Mouse (Mus musculus) stomach, embryonic 14.5 days (tissue): Measurements from ENCODE around the gene Slc9a3r1. TPM values are rescaled to one million over a fixed set of nuclear protein-coding genes. Genes with fewer than 3 reads are reported as not detected.

ENCODE experiments used
- ATAC-seq: fragments of 200-750 bp; cut with Nextera tagmentation; 2 replicates; pipeline ENCODE4 v1.8.0; 2017; ENCODE audit warnings: low read depth, moderate TSS enrichment; ENCODE audit not compliant: insufficient number of reproducible peaks, insufficient read depth, low FRiP score
- H3K27ac ChIP-seq: fragments of 300-500 bp; sonication (generic); 2 replicates; pipeline ENCODE4 v1.5.1; 2014; ENCODE audit warnings: mild to moderate bottlenecking, low read length, moderate library complexity, mixed read lengths
- H3K27me3 ChIP-seq: fragments of 300-500 bp; sonication (generic); 2 replicates; pipeline ENCODE4 v1.6.1; 2014; ENCODE audit warnings: low read length, control low read depth, mixed read lengths; ENCODE audit not compliant: control insufficient read depth, insufficient read depth
- H3K36me3 ChIP-seq: fragments of 300-500 bp; sonication (generic); 2 replicates; pipeline ENCODE4 v1.6.1; 2014; ENCODE audit warnings: mild to moderate bottlenecking, control low read depth, low read length, moderate library complexity, mixed read lengths; ENCODE audit not compliant: control insufficient read depth, insufficient read depth
- H3K4me1 ChIP-seq: fragments of 300-500 bp; sonication (generic); 2 replicates; pipeline ENCODE4 v1.6.1; 2014; ENCODE audit warnings: low read length, control low read depth, mixed read lengths; ENCODE audit not compliant: control insufficient read depth, insufficient read depth
- H3K4me2 ChIP-seq: fragments of 300-500 bp; sonication (generic); replicated peaks from 2 replicates; pipeline ENCODE4 v1.6.1; 2014; ENCODE audit warnings: low read depth, low read length, control low read depth
- H3K4me3 ChIP-seq: fragments of 300-500 bp; sonication (generic); 2 replicates; pipeline ENCODE4 v1.5.1; 2014; ENCODE audit warnings: low read depth, low read length, control low read depth
- H3K9ac ChIP-seq: fragments of 300-500 bp; sonication (generic); replicated peaks from 2 replicates; pipeline ENCODE4 v1.6.1; 2014; ENCODE audit warnings: low read depth, mild to moderate bottlenecking, control low read depth, low read length, moderate library complexity, mixed read lengths
- H3K9me3 ChIP-seq: fragments of 300-500 bp; sonication (generic); 2 replicates; pipeline ENCODE4 v1.6.1; 2016; ENCODE audit warnings: low read depth, low read length, control low read depth; ENCODE audit not compliant: control insufficient read depth
- WGBS: fragments of 180-500 bp; shearing (Covaris S2); extraction: QIAGEN DNeasy Blood & Tissue Kit; methylation state at CpG from one replicate; pipeline ENCODE4 v1.1.7; 2014; 5-methylcytosine and 5-hydroxymethylcytosine counted together
- polyA plus RNA-seq: library from polyadenylated mRNA; unstranded; fragments of >200 nt; fragmentation: Nextera tagmentation; extraction: Ambion mirVana; gene quantifications from 2 replicates; pipeline ENCODE4 v1.2.1, GENCODE M21; 2014

Slc9a3r1 gene
- polyA plus RNA-seq, 1 experiment from 2014 or later = 105 TPM

- no peak overlapping the region for H3K4me2 ChIP-seq
- no peak overlapping the region for H3K4me3 ChIP-seq
- ATAC-seq = no peak
- no peak overlapping the region for H3K27ac ChIP-seq
- no peaks in the 10 kb centered on the region for H3K36me3 ChIP-seq
- no peaks in the 10 kb centered on the region for H3K9me3 ChIP-seq
- no peaks in the 10 kb centered on the region for H3K27me3 ChIP-seq
- H3K4me1 ChIP-seq = 0 out of 2 replicates have a peak, but pooled peaks cover 4% of the 10 kb centered on the region
- no peak overlapping the region for H3K9ac ChIP-seq
- WGBS = 83% methylated on average over 4 of the region's 4 CpGs
Observed at GRCm38 (mm10) chr11:115147813-115148212, 15.3 kb upstream of the Slc9a3r1 start.

DNA sequence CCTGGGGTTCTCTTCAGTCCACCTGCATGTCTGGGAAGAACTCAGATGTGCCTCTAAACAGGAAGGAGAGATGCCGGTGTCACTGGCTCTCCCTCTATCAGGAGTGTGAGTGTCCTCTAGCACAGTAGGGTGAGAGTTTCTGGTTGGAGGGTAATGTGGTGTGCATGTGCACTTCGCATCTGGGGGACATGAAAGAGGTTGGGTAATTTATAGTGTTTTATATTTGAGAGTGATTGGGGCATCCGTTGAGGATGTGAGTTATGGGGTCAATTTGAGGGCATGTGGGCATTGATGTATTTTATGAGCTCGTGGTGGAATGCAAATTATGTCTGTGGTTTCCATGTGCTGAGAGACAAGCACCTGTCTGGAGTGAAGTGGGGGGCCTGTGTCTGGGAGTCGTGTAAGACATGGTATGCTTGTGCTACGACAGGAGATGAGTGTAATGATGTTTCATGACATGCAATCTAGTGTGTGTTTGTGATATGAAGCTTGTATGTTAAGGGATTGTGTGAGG is 12.3 kb upstream of the Slc9a3r1 start:
- WGBS = 50% methylated on average over 6 of the region's 6 CpGs
- H3K27ac ChIP-seq = no peak overlapping the region
- no peak overlapping the region for H3K9ac ChIP-seq
- H3K4me2 ChIP-seq = no peak overlapping the region
- H3K4me3 ChIP-seq = no peak overlapping the region
- H3K36me3 ChIP-seq = no peaks in the 10 kb centered on the region
- peaks cover 11% of the 10 kb centered on the region; the same call in 1 of the 2 replicates for H3K4me1 ChIP-seq
- H3K27me3 ChIP-seq = peaks cover 4% of the 10 kb centered on the region
- no peak for ATAC-seq
- H3K9me3 ChIP-seq = no peaks in the 10 kb centered on the region

DNA sequence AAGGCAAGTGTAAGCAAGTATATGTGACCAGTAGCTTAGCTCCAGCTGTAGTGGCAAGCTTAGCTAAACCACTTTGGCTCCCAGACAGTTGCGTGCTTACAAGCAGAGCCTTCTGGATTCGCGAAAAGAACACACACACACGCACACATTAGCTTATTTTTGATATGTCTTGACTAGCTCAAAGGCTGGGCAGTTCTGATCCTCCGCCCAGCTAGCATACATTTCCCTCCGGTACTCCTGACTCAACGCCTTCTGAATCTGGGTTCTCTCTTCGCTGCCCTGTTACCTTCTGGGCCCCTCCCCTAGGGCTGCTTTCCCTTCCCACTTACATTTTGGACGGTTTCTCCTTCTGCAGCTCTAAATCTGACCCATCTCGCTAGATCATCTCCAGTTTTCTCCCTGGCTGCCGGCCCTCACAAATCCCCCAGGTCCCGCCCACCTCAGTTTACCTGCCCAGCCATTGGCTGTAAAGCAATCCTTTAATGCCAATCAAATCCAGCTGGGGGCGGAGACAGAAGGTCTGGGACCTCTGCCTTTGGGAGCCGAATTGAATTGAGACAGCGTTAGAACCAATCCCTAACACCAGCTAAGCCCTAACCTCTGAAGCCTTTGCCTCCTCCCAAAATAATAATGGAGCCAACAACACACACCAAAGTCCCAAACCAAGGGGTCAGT is 11.2 kb upstream of the Slc9a3r1 start:
- Histone ChIP-seq H3K27ac (no peak overlapping the region), H3K36me3 (no peaks in the 10 kb centered on the region), H3K27me3 (peaks cover 4% of the 10 kb centered on the region), H3K9ac (no peak overlapping the region), H3K4me1 (peaks cover 11% of the 10 kb centered on the region; the same call in 1 of the 2 replicates), H3K4me3 (no peak overlapping the region; the same call in 1 of the 2 replicates), H3K9me3 (no peaks in the 10 kb centered on the region), H3K4me2 (peak overlapping the region; percentile 39)
- no peak for ATAC-seq
- WGBS = 5% methylated on average over 15 of the region's 15 CpGs

DNA sequence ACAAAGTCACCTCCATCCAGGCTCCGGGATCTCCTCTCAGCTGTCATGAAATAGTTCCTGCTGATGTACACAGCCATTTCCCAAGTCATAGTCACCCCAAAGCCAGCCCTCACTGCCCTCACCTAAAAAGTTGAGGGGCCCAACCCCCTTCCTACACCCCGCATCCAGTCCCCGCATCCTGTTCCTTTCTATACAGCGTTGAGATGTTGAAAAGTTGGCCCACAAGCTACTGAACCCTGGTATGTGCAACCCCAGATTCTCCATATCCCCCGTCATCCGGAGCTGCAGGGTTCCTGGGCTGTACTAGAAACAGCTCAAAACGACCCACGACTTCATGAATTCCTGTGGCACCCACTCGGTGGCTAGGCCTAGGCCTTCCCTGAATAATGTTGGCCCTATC is 10.1 kb upstream of the Slc9a3r1 start:
- Histone ChIP-seq H3K36me3 (no peaks in the 10 kb centered on the region), H3K9ac (no peak overlapping the region), H3K4me3 (no peak overlapping the region), H3K9me3 (no peaks in the 10 kb centered on the region), H3K27me3 (peaks cover 4% of the 10 kb centered on the region), H3K4me2 (no peak overlapping the region), H3K4me1 (peaks cover 14% of the 10 kb centered on the region), H3K27ac (no peak overlapping the region)
- WGBS = 77% methylated on average over 9 of the region's 9 CpGs
- ATAC-seq = no peak

DNA sequence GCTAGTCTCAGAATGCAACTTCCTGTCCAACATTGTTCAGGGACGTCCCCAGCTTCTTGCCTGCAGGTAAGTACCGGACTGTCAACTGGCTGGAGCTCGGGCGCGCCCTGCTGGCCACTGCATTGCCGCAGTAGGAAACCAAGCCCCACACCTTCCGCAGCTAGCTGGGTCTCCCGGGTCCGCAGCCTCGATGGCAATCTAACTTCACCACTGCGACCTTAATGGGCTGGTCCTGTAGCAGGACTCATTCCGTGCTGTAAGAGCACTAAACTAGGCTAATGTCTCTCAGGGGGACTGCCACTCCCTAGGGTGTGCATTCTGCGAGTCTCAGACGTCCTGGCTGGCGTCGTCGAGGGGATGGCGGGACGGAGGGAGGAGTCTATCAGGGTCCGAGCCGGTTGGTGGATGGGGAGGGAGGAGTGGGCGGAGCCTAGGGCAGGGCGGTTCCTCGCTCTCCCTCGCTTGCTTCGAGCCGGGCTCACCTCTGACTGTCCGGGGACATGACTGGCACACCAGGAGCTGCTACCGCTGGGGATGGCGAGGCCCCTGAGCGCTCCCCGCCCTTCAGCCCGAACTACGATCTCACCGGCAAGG is 9.3 kb upstream of the Slc9a3r1 start:
- peak overlapping the region; percentile 50 for H3K4me2 ChIP-seq
- H3K4me1 ChIP-seq = peaks cover 19% of the 10 kb centered on the region
- H3K4me3 ChIP-seq = peak overlapping the region; percentile 26
- peaks cover 4% of the 10 kb centered on the region for H3K27me3 ChIP-seq
- H3K27ac ChIP-seq = no peak overlapping the region
- no peaks in the 10 kb centered on the region for H3K36me3 ChIP-seq
- ATAC-seq = peak; percentile 74
- H3K9ac ChIP-seq = 0 out of 2 replicates have a peak overlapping the region, but pooled peaks have one; percentile 3
- no peaks in the 10 kb centered on the region for H3K9me3 ChIP-seq
- 1% methylated on average over 35 of the region's 35 CpGs for WGBS

DNA sequence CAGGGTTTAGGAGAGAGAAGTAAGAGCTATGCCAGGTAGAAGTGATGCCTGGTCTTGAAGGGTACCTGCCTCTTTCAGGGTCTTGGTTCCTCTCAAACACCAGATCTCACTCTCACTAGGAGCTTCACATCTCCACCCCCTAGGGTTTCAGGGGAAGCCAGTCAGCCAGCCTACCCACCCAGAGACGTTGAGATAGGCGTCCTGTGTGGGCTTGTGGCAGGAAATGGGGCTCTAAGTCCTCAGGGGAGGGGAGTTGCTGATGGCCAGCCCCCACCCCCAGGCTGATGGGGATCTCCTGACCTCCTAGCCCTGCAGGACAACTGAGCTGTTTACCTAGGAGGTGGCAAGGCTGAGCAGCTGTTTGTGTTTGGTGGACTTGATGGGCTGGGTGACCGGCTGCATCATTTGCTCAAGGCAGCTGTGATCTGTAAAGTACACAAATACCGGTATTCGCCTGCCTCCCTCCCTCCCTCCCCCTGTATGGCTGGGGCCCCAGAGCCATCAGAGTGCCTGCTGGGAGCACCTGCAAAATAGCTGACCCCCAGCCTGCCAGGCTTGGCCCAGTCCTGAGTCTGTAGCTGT is 8.0 kb upstream of the Slc9a3r1 start:
- H3K9ac ChIP-seq = no peak overlapping the region
- peaks cover 4% of the 10 kb centered on the region for H3K27me3 ChIP-seq
- H3K4me1 ChIP-seq = peaks cover 19% of the 10 kb centered on the region
- H3K27ac ChIP-seq = no peak overlapping the region
- no peak overlapping the region for H3K4me2 ChIP-seq
- H3K9me3 ChIP-seq = no peaks in the 10 kb centered on the region
- H3K36me3 ChIP-seq = no peaks in the 10 kb centered on the region
- ATAC-seq = no peak
- 5% methylated on average over 5 of the region's 5 CpGs for WGBS
- no peak overlapping the region for H3K4me3 ChIP-seq

- peaks cover 4% of the 10 kb centered on the region for H3K27me3 ChIP-seq
- H3K9me3 ChIP-seq = no peaks in the 10 kb centered on the region
- H3K4me3 ChIP-seq = no peak overlapping the region
- H3K27ac ChIP-seq = peak overlapping the region; percentile 52; the same call in 1 of the 2 replicates
- H3K4me1 ChIP-seq = peaks cover 27% of the 10 kb centered on the region
- H3K36me3 ChIP-seq = no peaks in the 10 kb centered on the region
- ATAC-seq = no peak
- no peak overlapping the region for H3K4me2 ChIP-seq
- no peak overlapping the region for H3K9ac ChIP-seq
- 29% methylated on average over 12 of the region's 12 CpGs for WGBS
Observed at GRCm38 (mm10) chr11:115157933-115158719, 5.0 kb upstream of the Slc9a3r1 start.
